Mouse (Mus musculus) megakaryocyte-erythroid progenitor cell, adult 5-6 weeks (primary cell): Measurements from ENCODE around the gene Il2rg. TPM values are rescaled to one million over a fixed set of nuclear protein-coding genes. Genes with fewer than 3 reads are reported as not detected.

Experiments
- ATAC-seq: replicated peaks from 2 replicates; pipeline ENCODE4 v1.8.0; 2016; ENCODE audit warnings: mild to moderate bottlenecking, inconsistent platforms; ENCODE audit not compliant: severe bottlenecking, poor library complexity, low FRiP score, low TSS enrichment
- total RNA-seq, 2 experiments: library from RNA; stranded (forward) in 1 of 2; stranded (reverse) in 1 of 2; fragments of 200-1000, 215-1000 nt in 1 of 2; fragments of >200 nt in 1 of 2; fragmentation: Nextera tagmentation in 1 of 2; gene quantifications; 2 replicates each; pipeline ENCODE4 v1.2.3; 2014 to 2017

The Il2rg gene
- total RNA-seq (2014; fragmentation: Nextera tagmentation) = 24.2 and 39.3 TPM in 2 replicates
- 18.4 and 41.4 TPM in 2 replicates for total RNA-seq (2017)

GRCm38 (mm10) chrX:101268025-101268754, at the start of gene Il2rg:
Gene Il2rg, minus strand, starts transcription at chrX:101268255.
- ATAC-seq = peak; percentile 60

- no peak for ATAC-seq
Observed at GRCm38 (mm10) chrX:101313625-101314359, 45.7 kb upstream of the Il2rg start.

- no peak for ATAC-seq
Observed at GRCm38 (mm10) chrX:101309299-101309698, 41.2 kb upstream of the Il2rg start.

GRCm38 (mm10) chrX:101304646-101305045, 36.6 kb upstream of the Il2rg start:
- ATAC-seq = no peak

GRCm38 (mm10) chrX:101301654-101302053, 33.6 kb upstream of the Il2rg start:
- ATAC-seq = no peak

GRCm38 (mm10) chrX:101300427-101301030, 32.5 kb upstream of the Il2rg start:
- ATAC-seq = no peak

GRCm38 (mm10) chrX:101299473-101300426, 31.7 kb upstream of the Il2rg start:
- ATAC-seq = no peak

- ATAC-seq = peak; percentile 35; the same call in 1 of the 2 replicates
Observed at GRCm38 (mm10) chrX:101299055-101299454, 31.0 kb upstream of the Il2rg start, which contains the start of gene Nlgn3. Gene Nlgn3, plus strand, starts transcription at chrX:101299168.

- peak; percentile 76 for ATAC-seq
Observed at GRCm38 (mm10) chrX:101290111-101290510, 22.1 kb upstream of the Il2rg start.

GRCm38 (mm10) chrX:101289037-101289436, 21.0 kb upstream of the Il2rg start:
- ATAC-seq = no peak

- no peak for ATAC-seq
Observed at GRCm38 (mm10) chrX:101288432-101288831, 20.4 kb upstream of the Il2rg start.

GRCm38 (mm10) chrX:101287543-101287942, 19.5 kb upstream of the Il2rg start:
- peak; percentile 92 for ATAC-seq

GRCm38 (mm10) chrX:101285953-101286670, 18.1 kb upstream of the Il2rg start:
- no peak for ATAC-seq

- 0 out of 2 replicates have a peak, but pooled peaks have one; percentile 38 for ATAC-seq
Observed at GRCm38 (mm10) chrX:101285534-101285933, 17.5 kb upstream of the Il2rg start.

GRCm38 (mm10) chrX:101282813-101283212, 14.8 kb upstream of the Il2rg start:
- no peak for ATAC-seq

GRCm38 (mm10) chrX:101273875-101274738, 6.1 kb upstream of the Il2rg start, which contains the start of gene Med12:
Gene Med12, plus strand, starts transcription at chrX:101274030.
- ATAC-seq = peak; percentile 99

GRCm38 (mm10) chrX:101273410-101273809, 5.4 kb upstream of the Il2rg start:
- no peak for ATAC-seq

GRCm38 (mm10) chrX:101268755-101269124, 685 bp upstream of the Il2rg start, which contains the start of gene Gm20489:
Gene Gm20489, minus strand, starts transcription at chrX:101269023.
- no peak for ATAC-seq
